Mouse (Mus musculus) C2C12 (cell line): ENCODE results near the gene Rbbp5. TPM values are rescaled to one million over a fixed set of nuclear protein-coding genes. Genes with fewer than 3 reads are reported as not detected.

Source experiments
- H3K27me3 ChIP-seq: one replicate; pipeline ENCODE4 v1.6.1; 2011; ENCODE audit not compliant: control insufficient read depth, insufficient read depth, insufficient read length
- H3K36me3 ChIP-seq: one replicate; pipeline ENCODE4 v1.6.1; 2011; ENCODE audit not compliant: control insufficient read depth, insufficient read depth
- H3K4me3 ChIP-seq: one replicate; pipeline ENCODE4 v1.5.1; 2011; ENCODE audit warnings: mild to moderate bottlenecking, control low read depth; ENCODE audit not compliant: poor library complexity, insufficient read depth, severe bottlenecking
- H3K79me2 ChIP-seq: one replicate; pipeline ENCODE4 v1.6.1; 2011; ENCODE audit not compliant: control insufficient read depth, insufficient read depth
- H3K79me3 ChIP-seq: one replicate; pipeline ENCODE4 v1.6.1; 2011; ENCODE audit warnings: low read depth, control low read depth
- H3ac ChIP-seq: one replicate; pipeline ENCODE3; 2011; ENCODE audit warnings: low read depth; ENCODE audit not compliant: control insufficient read depth, insufficient read length
- CEBPB ChIP-seq: IDR thresholded peaks from one replicate; pipeline ENCODE4 v1.6.1; 2011; ENCODE audit warnings: low read depth, mild to moderate bottlenecking, control low read depth, moderate library complexity
- CTCF ChIP-seq: IDR thresholded peaks from one replicate; pipeline ENCODE4 v1.5.1; 2011; ENCODE audit not compliant: control insufficient read depth, insufficient read depth, insufficient read length
- FOSL1 ChIP-seq: IDR thresholded peaks from one replicate; pipeline ENCODE4 v1.8.0; 2011; ENCODE audit warnings: mild to moderate bottlenecking, low read length; ENCODE audit not compliant: poor library complexity, insufficient read depth, severe bottlenecking
- MAX ChIP-seq: IDR thresholded peaks from one replicate; pipeline ENCODE4 v1.6.1; 2011; ENCODE audit warnings: mild to moderate bottlenecking, control low read depth
- MYOD1 ChIP-seq: IDR thresholded peaks from one replicate; pipeline ENCODE4 v1.6.1; 2011; ENCODE audit warnings: low read depth; ENCODE audit not compliant: control insufficient read depth, insufficient read length
- MYOG ChIP-seq: IDR thresholded peaks from one replicate; pipeline ENCODE4 v1.6.1; 2011; ENCODE audit not compliant: control insufficient read depth, insufficient read length; ENCODE audit errors: extremely low read depth
- USF1 ChIP-seq: IDR thresholded peaks from one replicate; pipeline ENCODE4 v1.6.1; 2011; ENCODE audit warnings: low read depth, mild to moderate bottlenecking, control low read depth, moderate library complexity
- polyA plus RNA-seq: library from polyadenylated mRNA; unstranded; fragments of >200 nt; fragmentation: generic; extraction: Trizol; gene quantifications from one replicate; pipeline ENCODE4 v1.2.1, GENCODE M21; 2012; ENCODE audit warnings: missing spikeins

Rbbp5 gene
- polyA plus RNA-seq, 1 experiment = 22.2 TPM

GRCm38 (mm10) chr1:132436960-132437359 lies 40.2 kb upstream of the Rbbp5 start:
- no peaks in the 10 kb centered on the region for H3K79me3 ChIP-seq
- no peaks in the 10 kb centered on the region for H3K79me2 ChIP-seq
- no peaks in the 10 kb centered on the region for H3K27me3 ChIP-seq
- peaks cover 13% of the 10 kb centered on the region for H3K36me3 ChIP-seq
- TF ChIP-seq MYOD1 (no peak), FOSL1 (no peak), USF1 (no peak), CTCF (no peak), MAX (no peak), MYOG (no peak), CEBPB (no peak)
- no peak overlapping the region for H3ac ChIP-seq
- no peak overlapping the region for H3K4me3 ChIP-seq

- TF ChIP-seq MYOD1 (no peak), CTCF (no peak), USF1 (no peak), CEBPB (no peak), FOSL1 (no peak)
- no peaks in the 10 kb centered on the region for H3K79me2 ChIP-seq
- H3K36me3 ChIP-seq = peaks cover 16% of the 10 kb centered on the region
- no peak overlapping the region for H3ac ChIP-seq
- no peak overlapping the region for H3K4me3 ChIP-seq
- no peaks in the 10 kb centered on the region for H3K27me3 ChIP-seq
- H3K79me3 ChIP-seq = no peaks in the 10 kb centered on the region
Observed at GRCm38 (mm10) chr1:132437389-132437788, 39.8 kb upstream of the Rbbp5 start.

GRCm38 (mm10) chr1:132440896-132441435 lies 36.2 kb upstream of the Rbbp5 start:
- H3K27me3 ChIP-seq = no peaks in the 10 kb centered on the region
- peaks cover 8% of the 10 kb centered on the region for H3K36me3 ChIP-seq
- H3ac ChIP-seq = no peak overlapping the region
- TF ChIP-seq MYOD1 (no peak), MAX (no peak), MYOG (no peak), FOSL1 (no peak), USF1 (no peak), CEBPB (no peak), CTCF (no peak)
- H3K4me3 ChIP-seq = no peak overlapping the region
- no peaks in the 10 kb centered on the region for H3K79me3 ChIP-seq
- no peaks in the 10 kb centered on the region for H3K79me2 ChIP-seq

GRCm38 (mm10) chr1:132449742-132450141 lies 27.4 kb upstream of the Rbbp5 start:
- Histone ChIP-seq H3K79me3 (no peaks in the 10 kb centered on the region), H3ac (no peak overlapping the region), H3K36me3 (peaks cover 27% of the 10 kb centered on the region), H3K4me3 (no peak overlapping the region), H3K79me2 (no peaks in the 10 kb centered on the region), H3K27me3 (no peaks in the 10 kb centered on the region)
- TF ChIP-seq CEBPB (no peak), CTCF (no peak), USF1 (no peak), MAX (no peak)

- H3K79me2 ChIP-seq = no peaks in the 10 kb centered on the region
- H3ac ChIP-seq = no peak overlapping the region
- H3K36me3 ChIP-seq = peaks cover 19% of the 10 kb centered on the region
- no peaks in the 10 kb centered on the region for H3K79me3 ChIP-seq
- H3K27me3 ChIP-seq = no peaks in the 10 kb centered on the region
- H3K4me3 ChIP-seq = no peak overlapping the region
- TF ChIP-seq MAX = no peak
- no peak for TF ChIP-seq CTCF
- no peak for TF ChIP-seq FOSL1
- TF ChIP-seq CEBPB = no peak
- no peak for TF ChIP-seq MYOD1
- no peak for TF ChIP-seq MYOG
- no peak for TF ChIP-seq USF1
Observed at GRCm38 (mm10) chr1:132464651-132465050, 12.5 kb upstream of the Rbbp5 start.

GRCm38 (mm10) chr1:132468926-132469325 lies 8.2 kb upstream of the Rbbp5 start:
- TF ChIP-seq CTCF = no peak
- TF ChIP-seq CEBPB = no peak
- no peak for TF ChIP-seq MAX
- TF ChIP-seq USF1 = no peak
- no peak for TF ChIP-seq MYOD1
- no peak for TF ChIP-seq FOSL1
- no peak for TF ChIP-seq MYOG
- Histone ChIP-seq H3K27me3 (no peaks in the 10 kb centered on the region), H3K79me2 (no peaks in the 10 kb centered on the region), H3K4me3 (no peak overlapping the region), H3ac (no peak overlapping the region), H3K79me3 (no peaks in the 10 kb centered on the region), H3K36me3 (peaks cover 6% of the 10 kb centered on the region)
